Mouse (Mus musculus) lung, postnatal 0 days (tissue): Measurements from ENCODE around the gene G430095P16Rik. TPM values are rescaled to one million over a fixed set of nuclear protein-coding genes. Genes with fewer than 3 reads are reported as not detected.
A peak's percentile ranks its signal among the peaks of the same experiment; 100 is the strongest.

Source experiments
- ATAC-seq: fragments of 200-750 bp; cut with Nextera tagmentation; 2 replicates; pipeline ENCODE4 v1.8.0; 2017; ENCODE audit warnings: moderate library complexity
- DNase-seq: peaks from one replicate; pipeline ENCODE4 v3.0.0-alpha.2; 2016; ENCODE audit warnings: low spot score
- H3K27ac ChIP-seq: fragments of 300-500 bp; sonication (generic); 2 replicates; pipeline ENCODE4 v1.5.1; 2014; ENCODE audit warnings: antibody characterized with exemption, mild to moderate bottlenecking, low read length, mixed read lengths
- H3K27me3 ChIP-seq: fragments of 300-500 bp; sonication (generic); replicated peaks from 2 replicates; pipeline ENCODE4 v1.6.1; 2014; ENCODE audit warnings: low read length, mixed read lengths; ENCODE audit not compliant: insufficient read depth
- H3K36me3 ChIP-seq: fragments of 300-500 bp; sonication (generic); 2 replicates; pipeline ENCODE4 v1.6.1; 2014; ENCODE audit warnings: low read length, mixed read lengths; ENCODE audit not compliant: insufficient read depth
- H3K4me1 ChIP-seq: fragments of 300-500 bp; sonication (generic); 2 replicates; pipeline ENCODE4 v1.6.1; 2014; ENCODE audit warnings: antibody characterized with exemption, low read depth, low read length, mixed read lengths; ENCODE audit not compliant: insufficient read depth
- H3K4me2 ChIP-seq: fragments of 300-500 bp; sonication (generic); replicated peaks from 2 replicates; pipeline ENCODE4 v1.6.1; 2014; ENCODE audit warnings: low read depth, mild to moderate bottlenecking, low read length, moderate library complexity, mixed read lengths
- H3K4me3 ChIP-seq: fragments of 300-500 bp; sonication (generic); 2 replicates; pipeline ENCODE4 v1.5.1; 2014; ENCODE audit warnings: low read depth, low read length
- H3K9ac ChIP-seq: fragments of 300-500 bp; sonication (generic); replicated peaks from 2 replicates; pipeline ENCODE4 v1.6.1; 2014; ENCODE audit warnings: low read depth, mild to moderate bottlenecking
- H3K9me3 ChIP-seq: fragments of 300-500 bp; sonication (generic); 2 replicates; pipeline ENCODE4 v1.6.1; 2016; ENCODE audit warnings: low read length, mixed read lengths
- CTCF ChIP-seq: IDR thresholded peaks from 2 replicates; pipeline ENCODE4 v1.5.1; 2016; ENCODE audit warnings: antibody characterized with exemption, mild to moderate bottlenecking
- EP300 ChIP-seq: IDR thresholded peaks from 2 replicates; pipeline ENCODE4 v1.6.1; 2016; ENCODE audit warnings: antibody characterized with exemption, mild to moderate bottlenecking, control low read depth
- WGBS: fragments of 180-500 bp; shearing (Covaris S2); extraction: QIAGEN DNeasy Blood & Tissue Kit; methylation state at CpG from one replicate; pipeline ENCODE4 v1.1.7; 2014; 5-methylcytosine and 5-hydroxymethylcytosine counted together
- polyA plus RNA-seq: library from polyadenylated mRNA; unstranded; fragments of >200 nt; fragmentation: Nextera tagmentation; extraction: Ambion mirVana; gene quantifications from 2 replicates; pipeline ENCODE4 v1.2.1, GENCODE M21; 2015

The G430095P16Rik gene
- polyA plus RNA-seq, 1 experiment from 2014 or later, result 2.8 TPM

DNA sequence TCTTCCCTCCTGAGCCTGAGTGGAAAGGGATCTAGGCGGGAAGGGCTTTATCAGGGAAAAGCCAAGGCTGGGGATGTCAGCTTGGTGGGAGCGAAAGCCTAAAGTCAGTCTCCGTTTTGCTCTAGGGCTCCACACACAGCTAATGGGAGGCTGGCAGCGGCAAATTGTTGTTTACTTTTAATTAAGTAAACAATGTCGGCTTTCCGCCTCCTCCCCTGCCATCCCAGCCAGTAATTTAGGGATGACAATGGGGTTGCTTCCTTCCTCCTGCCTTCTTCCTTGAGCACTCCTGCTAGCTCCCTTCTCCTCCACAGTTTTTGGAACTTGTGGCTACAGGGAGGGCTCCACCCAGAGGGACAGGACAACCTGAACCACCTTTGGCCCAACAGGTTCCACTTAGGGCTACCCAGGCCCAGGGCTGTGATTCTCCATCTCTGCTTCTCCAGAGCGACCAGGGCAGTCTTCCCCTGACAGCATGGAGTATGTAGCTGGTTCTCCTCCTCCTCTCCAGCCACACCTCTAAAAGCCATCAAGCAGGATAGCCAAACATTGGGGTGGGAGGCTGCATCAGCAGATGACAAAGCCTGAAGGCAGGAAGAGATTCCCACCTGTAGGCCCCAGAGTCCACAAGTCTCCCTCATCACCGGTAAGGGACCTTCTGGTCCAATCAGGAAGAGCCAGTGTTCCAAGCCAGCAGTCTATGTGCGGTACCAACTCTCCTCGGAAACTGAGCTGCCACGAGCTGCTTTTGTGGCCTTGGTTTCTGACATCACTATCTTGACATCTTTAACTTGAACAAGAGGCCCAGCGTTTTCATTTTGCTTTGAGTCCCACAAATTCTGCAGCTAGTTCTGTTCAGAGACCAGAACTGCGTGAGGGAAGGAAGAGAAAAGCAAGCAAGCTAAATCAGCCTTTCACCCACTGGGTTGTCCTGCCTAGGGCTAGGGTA, 18.4 kb downstream of the G430095P16Rik start:
- ATAC-seq, result no peak
- H3K9me3 ChIP-seq, result no peaks in the 10 kb centered on the region
- H3K36me3 ChIP-seq, result no peaks in the 10 kb centered on the region
- no peaks in the 10 kb centered on the region for H3K27me3 ChIP-seq
- H3K4me1 ChIP-seq, result peaks cover 56% of the 10 kb centered on the region
- DNase-seq, result peak; percentile 44
- no peak overlapping the region for H3K4me3 ChIP-seq
- TF ChIP-seq CTCF (no peak), EP300 (peak; percentile 67)
- H3K4me2 ChIP-seq, result no peak overlapping the region
- no peak overlapping the region for H3K9ac ChIP-seq
- 39% methylated on average over 13 of the region's 13 CpGs for WGBS
- peak overlapping the region; percentile 69 for H3K27ac ChIP-seq

DNA sequence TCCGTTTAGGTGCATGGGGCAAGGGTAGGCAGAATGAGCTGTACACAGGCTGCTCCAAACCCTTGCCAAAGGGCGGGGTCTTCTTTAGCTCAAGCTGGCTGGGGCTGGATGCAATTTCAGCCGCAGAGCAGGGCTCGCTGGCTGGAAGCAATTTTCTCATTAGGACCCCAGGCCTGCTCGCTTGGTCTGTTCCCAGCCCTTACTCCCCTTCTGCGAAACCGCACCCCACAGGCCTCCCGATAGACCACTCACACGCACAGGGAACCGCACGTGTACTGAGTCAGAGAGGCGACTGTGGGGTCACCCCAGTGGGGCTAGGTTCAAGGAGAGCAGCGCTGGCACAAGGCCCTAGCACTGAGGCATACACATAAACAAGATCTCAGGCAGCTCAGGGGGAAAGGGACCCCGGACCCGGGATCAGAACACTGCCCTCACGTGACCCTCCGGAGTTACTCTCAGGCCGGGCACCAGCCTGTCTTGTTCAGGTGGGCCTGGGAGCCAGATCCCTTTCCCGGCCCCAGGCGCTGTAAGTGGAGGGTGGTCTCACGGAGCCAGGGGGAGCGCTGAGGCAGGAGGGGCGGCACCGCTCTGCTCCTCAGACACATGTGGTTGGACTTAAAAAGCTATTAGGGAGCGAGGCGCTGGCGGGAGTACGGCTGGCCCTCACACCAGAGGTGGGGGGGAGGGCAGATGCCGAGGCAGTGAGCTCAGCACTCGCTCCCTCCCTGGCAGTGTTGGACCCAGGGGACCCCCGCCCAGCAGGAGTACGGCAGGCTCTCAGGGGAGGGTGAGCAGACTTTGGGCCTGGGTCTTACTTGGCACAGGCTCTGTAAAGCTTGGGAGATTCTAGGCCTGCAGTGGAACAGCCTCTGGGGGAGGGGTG, 19.6 kb downstream of the G430095P16Rik start:
- 27% methylated on average over 30 of the region's 32 CpGs for WGBS
- Histone ChIP-seq H3K4me1 (peaks cover 56% of the 10 kb centered on the region), H3K27me3 (no peaks in the 10 kb centered on the region)

DNA sequence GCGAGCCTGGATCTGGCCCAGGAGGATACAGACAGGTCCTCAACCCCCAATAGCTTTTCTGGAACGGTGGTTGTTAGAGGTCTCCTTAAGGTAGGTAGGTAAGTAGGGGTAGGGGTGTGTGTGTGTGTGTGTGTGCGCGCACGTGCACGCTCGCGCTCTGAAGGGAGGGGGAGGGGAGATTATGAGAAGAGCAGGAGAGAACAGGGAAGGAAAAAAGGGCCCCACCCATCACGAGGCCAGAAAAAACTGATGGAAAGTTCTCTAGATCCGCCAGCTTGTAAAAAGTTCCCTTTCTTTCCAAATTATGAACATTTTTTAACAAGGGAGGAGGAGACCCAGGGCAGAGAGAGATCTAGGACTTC, 20.2 kb downstream of the G430095P16Rik start:
- DNase-seq (peak; percentile 40), ATAC-seq (no peak; the same call in 1 of the 2 replicates)
- peak overlapping the region; percentile 32; the same call in 1 of the 2 replicates for H3K4me2 ChIP-seq
- TF ChIP-seq CTCF (no peak), EP300 (no peak)
- H3K4me1 ChIP-seq, result peaks cover 52% of the 10 kb centered on the region
- H3K4me3 ChIP-seq, result no peak overlapping the region
- H3K27me3 ChIP-seq, result no peaks in the 10 kb centered on the region
- no peak overlapping the region for H3K27ac ChIP-seq
- WGBS, result 21% methylated on average over 10 of the region's 10 CpGs
- H3K9me3 ChIP-seq, result no peaks in the 10 kb centered on the region
- no peaks in the 10 kb centered on the region for H3K36me3 ChIP-seq
- no peak overlapping the region for H3K9ac ChIP-seq

More for the DNA sequence above, 19.6 kb downstream of the G430095P16Rik start:
- Histone ChIP-seq H3K4me2 (peak overlapping the region; percentile 32), H3K9ac (no peak overlapping the region), H3K9me3 (no peaks in the 10 kb centered on the region), H3K27ac (peak overlapping the region; percentile 20; the same call in 1 of the 2 replicates), H3K4me3 (no peak overlapping the region), H3K36me3 (no peaks in the 10 kb centered on the region)
- DNase-seq, result peak; percentile 78
- no peak for TF ChIP-seq CTCF
- no peak for TF ChIP-seq EP300
- peak; percentile 46 for ATAC-seq

GRCm38 (mm10) chr8:84743517-84744420, 21.0 kb downstream of the G430095P16Rik start:
- TF ChIP-seq EP300, result no peak
- TF ChIP-seq CTCF, result no peak
- no peaks in the 10 kb centered on the region for H3K36me3 ChIP-seq
- ATAC-seq (peak; percentile 55), DNase-seq (peak; percentile 79)
- no peak overlapping the region for H3K9ac ChIP-seq
- no peak overlapping the region for H3K4me2 ChIP-seq
- H3K27me3 ChIP-seq, result no peaks in the 10 kb centered on the region
- H3K9me3 ChIP-seq, result no peaks in the 10 kb centered on the region
- H3K4me3 ChIP-seq, result no peak overlapping the region
- H3K4me1 ChIP-seq, result peaks cover 46% of the 10 kb centered on the region
- 19% methylated on average over 13 of the region's 17 CpGs for WGBS
- H3K27ac ChIP-seq, result 0 out of 2 replicates have a peak overlapping the region, but pooled peaks have one; percentile 20

DNA sequence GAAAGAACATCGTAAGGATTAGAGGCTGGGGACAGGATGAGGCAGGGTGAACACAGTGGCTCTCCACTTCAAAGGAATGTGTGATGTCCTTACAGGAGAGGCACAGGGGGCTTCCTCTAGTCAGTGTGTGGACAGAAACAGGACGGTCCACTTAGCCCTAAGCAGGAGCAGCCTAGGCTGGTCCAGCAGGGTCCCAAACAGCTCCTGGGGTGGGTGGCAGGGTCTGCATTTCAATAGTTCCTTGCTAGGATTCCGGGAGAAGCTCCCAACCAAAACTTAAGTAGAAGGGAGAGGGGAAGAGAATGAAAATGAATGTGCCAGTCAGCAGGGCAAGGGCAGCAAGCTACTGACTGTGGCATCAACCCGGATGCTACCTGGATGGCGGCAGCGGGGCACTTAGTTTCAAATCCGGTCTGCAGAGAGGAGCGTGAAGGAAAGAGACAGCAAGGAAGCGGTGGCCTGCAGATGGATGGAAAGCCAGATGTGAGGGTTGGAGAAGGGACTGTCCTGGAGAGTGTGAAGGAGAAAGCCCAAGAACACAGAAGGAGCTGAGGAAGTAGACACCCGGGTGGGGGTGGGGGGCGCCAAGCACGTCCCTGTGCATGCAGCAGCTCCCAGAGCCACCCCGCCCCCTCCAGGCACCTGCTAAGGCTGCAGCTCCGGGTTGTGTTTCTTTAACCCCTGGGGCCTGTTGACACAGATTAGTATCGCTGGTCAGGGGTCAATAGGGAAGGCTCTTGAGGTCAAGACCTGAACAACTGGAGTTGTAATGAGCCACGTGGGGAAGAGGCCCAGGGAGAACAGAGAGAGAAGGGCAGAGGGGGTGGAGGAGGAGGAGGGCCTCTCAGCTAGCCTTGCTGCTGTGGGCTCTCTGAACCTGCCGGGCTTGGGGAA, 22.5 kb downstream of the G430095P16Rik start:
- no peak for TF ChIP-seq EP300
- TF ChIP-seq CTCF, result peak; percentile 21; the same call in 1 of the 2 replicates
- no peaks in the 10 kb centered on the region for H3K27me3 ChIP-seq
- no peaks in the 10 kb centered on the region for H3K36me3 ChIP-seq
- H3K4me1 ChIP-seq, result peaks cover 40% of the 10 kb centered on the region
- DNase-seq, result no peak
- 0 out of 2 replicates have a peak overlapping the region, but pooled peaks have one; percentile 5 for H3K4me2 ChIP-seq
- no peak overlapping the region for H3K9ac ChIP-seq
- 19% methylated on average over 17 of the region's 17 CpGs for WGBS
- H3K9me3 ChIP-seq, result no peaks in the 10 kb centered on the region
- no peak overlapping the region for H3K4me3 ChIP-seq
- H3K27ac ChIP-seq, result 0 out of 2 replicates have a peak overlapping the region, but pooled peaks have one; percentile 20
- ATAC-seq, result no peak
